Mouse (Mus musculus): ENCODE measurements at regions not wholly inside any gene's neighbourhood (a gene's known extent, or its start where the extent isn't known, plus 50 kb on each side); places are given as distances from the start of the nearest gene placed in this dataset.

DNA sequence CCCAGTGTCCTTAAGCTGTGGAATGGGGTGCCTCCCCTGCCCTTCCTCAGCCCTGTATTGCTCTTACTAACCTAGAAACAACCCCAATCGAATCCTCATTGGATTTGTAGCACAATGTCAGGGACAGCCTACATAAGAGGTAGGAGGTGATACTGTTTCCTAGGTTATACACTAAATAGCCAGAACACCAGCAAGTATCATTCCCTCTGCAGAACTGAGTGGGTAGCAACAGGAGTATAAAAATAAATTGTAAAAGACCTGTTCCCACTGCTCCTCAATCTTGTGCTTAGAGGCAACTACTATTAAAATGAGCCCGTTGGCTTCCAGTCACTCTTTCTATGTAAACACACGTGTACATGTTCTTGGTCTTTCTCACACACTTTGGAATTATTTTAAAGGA is 52.2 kb upstream of the Tnfaip3 start:
- no peak overlapping the region for H3K4me3 ChIP-seq (ENCODE audit: extremely low read depth, insufficient read depth, insufficient read length)
- peaks cover 19% of the 10 kb centered on the region for H3K4me1 ChIP-seq (ENCODE audit: control insufficient read depth, insufficient read depth, insufficient read length)
- no peaks in the 10 kb centered on the region for H3K27me3 ChIP-seq (ENCODE audit: control insufficient read depth, insufficient read depth, low read length)
- no peak overlapping the region; the same call in 1 of the 2 replicates for H3K27ac ChIP-seq (ENCODE audit: insufficient read depth, low read length)
- DNase-seq (ENCODE audit: low read depth in 1 of 2, low spot score in 2 of 2): no peak
- no peaks in the 10 kb centered on the region for H3K36me3 ChIP-seq (ENCODE audit: control insufficient read depth, insufficient read depth, low read length)
- no peak for TF ChIP-seq CTCF (IDR thresholded peaks at IDR 0.05; ENCODE audit: extremely low read depth, insufficient read depth, insufficient read length, insufficient replicate concordance)
- TF ChIP-seq POLR2A (IDR thresholded peaks at IDR 0.05; ENCODE audit: low read depth, low read length): no peak
- 88% methylated on average over 3 of the region's 3 CpGs for WGBS

GRCm38 (mm10) chr10:19066821-19067350 is 51.4 kb upstream of the Tnfaip3 start:
- TF ChIP-seq CTCF (IDR thresholded peaks at IDR 0.05; ENCODE audit: extremely low read depth, insufficient read depth, insufficient read length, insufficient replicate concordance) (no peak), POLR2A (IDR thresholded peaks at IDR 0.05; ENCODE audit: low read depth, low read length) (no peak)
- Histone ChIP-seq H3K27ac (ENCODE audit: insufficient read depth, low read length) (no peak overlapping the region), H3K27me3 (ENCODE audit: control insufficient read depth, insufficient read depth, low read length) (no peaks in the 10 kb centered on the region), H3K4me3 (ENCODE audit: extremely low read depth, insufficient read depth, insufficient read length) (no peak overlapping the region), H3K36me3 (ENCODE audit: control insufficient read depth, insufficient read depth, low read length) (no peaks in the 10 kb centered on the region), H3K4me1 (ENCODE audit: control insufficient read depth, insufficient read depth, insufficient read length) (peaks cover 23% of the 10 kb centered on the region)
- WGBS: 70% methylated on average over 5 of the region's 5 CpGs
- no peak for DNase-seq (ENCODE audit: low read depth in 1 of 2, low spot score in 2 of 2)

Measured in spleen, adult 2 months (tissue).